Mouse (Mus musculus) liver, postnatal 0 days (tissue): ENCODE data around the gene 1700008O03Rik. TPM values are rescaled to one million over a fixed set of nuclear protein-coding genes. Genes with fewer than 3 reads are reported as not detected.

Source experiments
- ATAC-seq: fragments of 200-750 bp; cut with Nextera tagmentation; 2 replicates; pipeline ENCODE4 v1.8.0; 2017; ENCODE audit warnings: mild to moderate bottlenecking, moderate library complexity
- DNase-seq: peaks from one replicate; pipeline ENCODE4 v3.0.0-alpha.2; 2016
- H3K27ac ChIP-seq: fragments of 300-500 bp; sonication (generic); 2 replicates; pipeline ENCODE4 v1.5.1; 2014; ENCODE audit warnings: antibody characterized with exemption, moderate library complexity, mild to moderate bottlenecking, low read depth
- H3K27me3 ChIP-seq: fragments of 300-500 bp; sonication (generic); 2 replicates; pipeline ENCODE4 v1.6.1; 2014; ENCODE audit warnings: low read length, control low read depth, mixed read lengths; ENCODE audit not compliant: insufficient read depth
- H3K36me3 ChIP-seq: fragments of 300-500 bp; sonication (generic); replicated peaks from 2 replicates; pipeline ENCODE4 v1.6.1; 2014; ENCODE audit warnings: mild to moderate bottlenecking, control low read depth, low read length, moderate library complexity, mixed read lengths; ENCODE audit not compliant: insufficient read depth
- H3K4me1 ChIP-seq: fragments of 300-500 bp; sonication (generic); 2 replicates; pipeline ENCODE4 v1.6.1; 2014; ENCODE audit warnings: antibody characterized with exemption, mild to moderate bottlenecking, control low read depth; ENCODE audit not compliant: insufficient read depth
- H3K4me2 ChIP-seq: fragments of 300-500 bp; sonication (generic); 2 replicates; pipeline ENCODE4 v1.6.1; 2014; ENCODE audit warnings: low read depth, mild to moderate bottlenecking, low read length, moderate library complexity, mixed read lengths
- H3K4me3 ChIP-seq: fragments of 300-500 bp; sonication (generic); 2 replicates; pipeline ENCODE4 v1.5.1; 2014; ENCODE audit warnings: low read depth, low read length
- H3K9ac ChIP-seq: fragments of 300-500 bp; sonication (generic); replicated peaks from 2 replicates; pipeline ENCODE4 v1.6.1; 2014; ENCODE audit warnings: mild to moderate bottlenecking, moderate library complexity
- H3K9me3 ChIP-seq: fragments of 300-500 bp; sonication (generic); 2 replicates; pipeline ENCODE4 v1.6.1; 2016; ENCODE audit warnings: mild to moderate bottlenecking, control low read depth, low read length, mixed read lengths
- CTCF ChIP-seq: sonication (generic); IDR thresholded peaks from 2 replicates; pipeline ENCODE4 v1.5.1; 2016; ENCODE audit warnings: antibody characterized with exemption, low read depth
- EP300 ChIP-seq: IDR thresholded peaks from 2 replicates; pipeline ENCODE4 v1.6.1; 2016; ENCODE audit warnings: antibody characterized with exemption, low read depth, mild to moderate bottlenecking
- WGBS: fragments of 180-500 bp; shearing (Covaris S2); extraction: QIAGEN DNeasy Blood & Tissue Kit; methylation state at CpG from one replicate; pipeline ENCODE4 v1.1.7; 2014; ENCODE audit not compliant: insufficient replicate concordance; 5-methylcytosine and 5-hydroxymethylcytosine counted together
- polyA plus RNA-seq: library from polyadenylated mRNA; unstranded; fragments of >200 nt; fragmentation: Nextera tagmentation; extraction: Ambion mirVana; gene quantifications from 2 replicates; pipeline ENCODE4 v1.2.1, GENCODE M21; 2015

The 1700008O03Rik gene
- polyA plus RNA-seq, 1 experiment from 2014 or later: 0.15 TPM

GRCm38 (mm10) chr7:44353601-44354340, 31.8 kb downstream of the 1700008O03Rik start:
- Histone ChIP-seq H3K4me3 (no peak overlapping the region), H3K4me2 (no peak overlapping the region), H3K27me3 (peaks cover 93% of the 10 kb centered on the region), H3K9me3 (no peaks in the 10 kb centered on the region), H3K9ac (no peak overlapping the region), H3K27ac (no peak overlapping the region), H3K36me3 (no peaks in the 10 kb centered on the region), H3K4me1 (0 out of 2 replicates have a peak, but pooled peaks cover 2% of the 10 kb centered on the region)
- 1% methylated on average over 34 of the region's 35 CpGs for WGBS
- TF ChIP-seq CTCF (no peak), EP300 (no peak)
- no peak for ATAC-seq
- peak; percentile 64 for DNase-seq

- no peak overlapping the region for H3K4me2 ChIP-seq
- no peaks in the 10 kb centered on the region for H3K36me3 ChIP-seq
- no peak overlapping the region for H3K9ac ChIP-seq
- ATAC-seq: no peak
- no peak for TF ChIP-seq CTCF
- TF ChIP-seq EP300: no peak
- no peak for DNase-seq
- 0 out of 2 replicates have a peak, but pooled peaks cover 2% of the 10 kb centered on the region for H3K4me1 ChIP-seq
- H3K9me3 ChIP-seq: no peaks in the 10 kb centered on the region
- no peak overlapping the region for H3K4me3 ChIP-seq
- 4% methylated on average over 49 of the region's 71 CpGs for WGBS
- H3K27me3 ChIP-seq: peaks cover 88% of the 10 kb centered on the region
- no peak overlapping the region for H3K27ac ChIP-seq
Measured at GRCm38 (mm10) chr7:44352750-44353600, 32.6 kb downstream of the 1700008O03Rik start.

- H3K27ac ChIP-seq: no peak overlapping the region
- WGBS: 6% methylated on average over 67 of the region's 71 CpGs
- no peak overlapping the region for H3K9ac ChIP-seq
- TF ChIP-seq EP300 (no peak), CTCF (no peak)
- H3K36me3 ChIP-seq: no peaks in the 10 kb centered on the region
- H3K4me2 ChIP-seq: no peak overlapping the region
- 0 out of 2 replicates have a peak, but pooled peaks cover 2% of the 10 kb centered on the region for H3K4me1 ChIP-seq
- H3K27me3 ChIP-seq: peaks cover 82% of the 10 kb centered on the region
- ATAC-seq (0 out of 2 replicates have a peak, but pooled peaks have one; percentile 8), DNase-seq (no peak)
- no peak overlapping the region for H3K4me3 ChIP-seq
- H3K9me3 ChIP-seq: no peaks in the 10 kb centered on the region
Measured at GRCm38 (mm10) chr7:44351881-44352749, 33.5 kb downstream of the 1700008O03Rik start.

- H3K27ac ChIP-seq: no peak overlapping the region
- 0 out of 2 replicates have a peak, but pooled peaks cover 2% of the 10 kb centered on the region for H3K4me1 ChIP-seq
- no peak overlapping the region for H3K9ac ChIP-seq
- H3K36me3 ChIP-seq: no peaks in the 10 kb centered on the region
- no peak for TF ChIP-seq EP300
- peak; percentile 89 for TF ChIP-seq CTCF
- peaks cover 72% of the 10 kb centered on the region for H3K27me3 ChIP-seq
- ATAC-seq (peak; percentile 66), DNase-seq (peak; percentile 79)
- H3K9me3 ChIP-seq: no peaks in the 10 kb centered on the region
- 0 out of 2 replicates have a peak overlapping the region, but pooled peaks have one; percentile 10 for H3K4me3 ChIP-seq
- 8% methylated on average over 25 of the region's 25 CpGs for WGBS
- peak overlapping the region; percentile 53 for H3K4me2 ChIP-seq
Measured at GRCm38 (mm10) chr7:44350957-44351711, 34.5 kb downstream of the 1700008O03Rik start.

GRCm38 (mm10) chr7:44349043-44349442, 36.6 kb downstream of the 1700008O03Rik start:
- Histone ChIP-seq H3K27me3 (peaks cover 51% of the 10 kb centered on the region), H3K27ac (no peak overlapping the region), H3K36me3 (no peaks in the 10 kb centered on the region), H3K4me1 (0 out of 2 replicates have a peak, but pooled peaks cover 2% of the 10 kb centered on the region), H3K4me2 (no peak overlapping the region), H3K9me3 (no peaks in the 10 kb centered on the region), H3K9ac (no peak overlapping the region), H3K4me3 (no peak overlapping the region)
- ATAC-seq (no peak), DNase-seq (no peak)
- WGBS: 14% methylated on average over 3 of the region's 3 CpGs
- TF ChIP-seq EP300: no peak
- TF ChIP-seq CTCF: no peak
